Mouse (Mus musculus) CH12.LX (cell line): ENCODE results near the gene Foxn2. TPM values are rescaled to one million over a fixed set of nuclear protein-coding genes. Genes with fewer than 3 reads are reported as not detected.

Source experiments
- polyA plus RNA-seq: library from polyadenylated mRNA; unstranded; fragments of >175 nt; gene quantifications from 2 replicates; pipeline ENCODE4 v1.2.1, GENCODE M21; 2012; ENCODE audit warnings: low read depth; ENCODE audit not compliant: insufficient read length
- total RNA-seq, 2 experiments: library from RNA; depleted of rRNA; stranded (reverse); fragments of 300-350 nt in 1 of 2; fragments of >200 nt in 1 of 2; gene quantifications; 2 replicates each; pipeline ENCODE4 v1.2.3; 2012 to 2014

Gene Foxn2
- total and polyA plus RNA-seq, 3 experiments = 13.2 to 24.6 (median 16.0) TPM

Other genes starting within 250 kb of the Foxn2 start
- gene Ppp1r21, start 89.4 kb downstream of the Foxn2 start, total RNA-seq (2012; rRNA removed) = 19.2 and 21.5 TPM in 2 replicates
- 30.4 TPM in 2 replicates for gene Ppp1r21, start 89.4 kb downstream of the Foxn2 start, total RNA-seq (2014; rRNA removed)
- 24.6 and 27.7 TPM in 2 replicates for gene Ppp1r21, start 89.4 kb downstream of the Foxn2 start, polyA plus RNA-seq
- 0.98 and 1.0 TPM in 2 replicates for gene Ston1, start 157.0 kb downstream of the Foxn2 start, total RNA-seq (2012; rRNA removed)
- gene Ston1, start 157.0 kb downstream of the Foxn2 start, total RNA-seq (2014; rRNA removed) = 0.31 and 1.1 TPM in 2 replicates
- 3.9 and 6.0 TPM in 2 replicates for gene Ston1, start 157.0 kb downstream of the Foxn2 start, polyA plus RNA-seq
- gene Gtf2a1l, start 227.9 kb downstream of the Foxn2 start, total RNA-seq (2012; rRNA removed) = 0.08 TPM in 2 replicates
- not detected in 2 replicates for gene Gtf2a1l, start 227.9 kb downstream of the Foxn2 start, total RNA-seq (2014; rRNA removed)
- not detected in 2 replicates for gene Gtf2a1l, start 227.9 kb downstream of the Foxn2 start, polyA plus RNA-seq